18 mouse cellular contexts compared by ENCODE assay signal in the genomic region with DNA sequence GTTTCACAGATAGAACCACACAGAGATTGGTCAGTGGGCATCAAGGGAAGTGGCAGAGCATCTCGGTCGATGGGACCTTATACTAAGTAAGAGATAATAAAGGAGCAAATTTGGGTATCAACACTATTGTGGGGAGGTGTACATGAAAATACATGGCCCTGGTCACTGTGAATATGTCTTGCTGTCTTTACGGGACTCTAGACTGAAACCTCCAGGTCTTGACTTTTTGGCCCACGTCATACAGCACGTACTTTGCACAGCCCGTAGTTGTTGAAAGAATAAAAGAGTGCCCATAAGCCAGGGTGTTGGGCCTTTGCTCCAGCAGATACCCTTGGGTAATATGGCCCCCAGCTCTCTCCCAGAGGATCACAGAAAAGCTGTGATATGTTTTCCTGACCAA.
"Had no signal": no experiment of that assay in that cellular context is flagged by ENCODE, and none has a peak within 500 bp of the region (broad histone marks: within the 10 kb centered on the region; RNA-seq: fewer than 3 reads in every experiment).

No protein-coding gene starts in this region.

- H3K4me2 ChIP-seq: limb, embryonic 12.5 days; neural tube, embryonic 15.5 days had no signal

- DNase-seq: kidney, adult 11 months; kidney, adult 9 months; kidney, postnatal 36 days; layer of hippocampus, adult 9-11 months; layer of hippocampus, postnatal 36 days; liver; lung, adult 2 months; lung, postnatal 4 days; midbrain, embryonic 14.5 days; right cerebral cortex, adult 18-20 months; spleen, adult 18-20 months had no signal

- H3K27me3 ChIP-seq: limb, embryonic 12.5 days; neural tube, embryonic 15.5 days had no signal

- H3K36me3 ChIP-seq: limb, embryonic 12.5 days; liver, embryonic 15.5 days; midbrain, embryonic 10.5 days; neural tube, embryonic 15.5 days had no signal

- H3K4me3 ChIP-seq: limb, embryonic 12.5 days; liver, embryonic 15.5 days; midbrain, embryonic 10.5 days; myocyte; neural tube, embryonic 15.5 days had no signal

- H3K9ac ChIP-seq: limb, embryonic 12.5 days; liver, embryonic 15.5 days; neural tube, embryonic 15.5 days had no signal

- H3K27ac ChIP-seq: kidney, postnatal 0 days; limb, embryonic 12.5 days; liver, embryonic 15.5 days; midbrain, embryonic 10.5 days; neural tube, embryonic 15.5 days had no signal

- H3K9me3 ChIP-seq: limb, embryonic 12.5 days; liver, embryonic 15.5 days; midbrain, embryonic 10.5 days; neural tube, embryonic 15.5 days had no signal

- ATAC-seq: lung, postnatal 0 days had no signal
